Mouse (Mus musculus): ENCODE results near the gene Guca2b.

DNA sequence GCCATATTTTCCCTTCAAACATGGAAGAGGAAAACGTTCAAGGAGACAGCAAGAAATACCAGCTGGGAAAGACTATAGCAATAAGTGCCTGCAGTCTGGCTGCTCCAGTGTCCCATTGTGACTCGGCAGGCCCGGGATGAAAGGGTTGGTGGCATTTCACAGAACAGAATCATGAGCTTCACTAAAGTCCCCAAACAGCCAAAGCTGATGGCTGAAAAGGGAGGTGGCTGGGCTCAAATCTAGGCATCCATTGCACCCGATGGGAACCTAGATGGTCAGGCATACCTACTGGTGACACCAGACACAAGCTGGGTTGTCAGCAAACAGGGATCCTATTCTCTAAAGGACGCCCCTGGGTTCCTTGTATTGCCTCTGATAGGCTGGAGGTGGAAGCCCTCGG, 20.8 kb downstream of the Guca2b start:
- no peak for TF ChIP-seq POLR2A (IDR thresholded peaks at IDR 0.05; ENCODE audit: insufficient read depth, low read depth, low read length)
- TF ChIP-seq CTCF (IDR thresholded peaks at IDR 0.05; ENCODE audit: insufficient read depth, low read depth, low read length): no peak

All from olfactory bulb, adult 2 months (tissue).